ENCODE assay signal across 8 mouse cellular contexts in genomic region chr13:45455108-45455861, GRCm38 (mm10). TPM values are rescaled to one million over a fixed set of nuclear protein-coding genes. Genes with fewer than 3 reads are reported as not detected.
DNase-seq lines count a peak whose midpoint lies in the region; ATAC-seq and TF ChIP-seq lines count a peak whose summit lies in the region.

No protein-coding gene starts in this region.

- H3K9ac ChIP-seq in forebrain, embryonic 16.5 days (replicated peaks; ENCODE audit: low read depth, low read length) = no peak overlapping the region
- H3K9ac ChIP-seq in stomach, embryonic 15.5 days = no peak overlapping the region

- H3K4me1 ChIP-seq in forebrain, embryonic 10.5 days = peaks cover 42% of the 10 kb centered on the region
- peaks cover 9% of the 10 kb centered on the region for H3K4me1 ChIP-seq in forebrain, embryonic 16.5 days (replicated peaks; ENCODE audit: control insufficient read depth, insufficient read depth, low read length)
- peaks cover 15% of the 10 kb centered on the region for H3K4me1 ChIP-seq in kidney, adult 2 months (ENCODE audit: control insufficient read depth, insufficient read depth, low read length)
- H3K4me1 ChIP-seq in stomach, embryonic 15.5 days = peaks cover 15% of the 10 kb centered on the region

- no peak for TF ChIP-seq CTCF in kidney, adult 2 months (conservative IDR thresholded peaks at IDR 0.05; ENCODE audit: insufficient read depth, insufficient read length, low read depth, low read length)

- whole genome bisulfite sequencing in forebrain, embryonic 10.5 days = 19% methylated on average over 15 of the region's 15 CpGs
- WGBS in forebrain, embryonic 16.5 days = 26% methylated on average over 15 of the region's 15 CpGs
- 12% methylated on average over 15 of the region's 15 CpGs for WGBS in kidney, adult 2 months
- 7% methylated on average over 15 of the region's 15 CpGs for WGBS in stomach, embryonic 15.5 days

- H3K27me3 ChIP-seq in forebrain, embryonic 10.5 days (ENCODE audit: poor library complexity, severe bottlenecking) = no peaks in the 10 kb centered on the region
- no peaks in the 10 kb centered on the region for H3K27me3 ChIP-seq in forebrain, embryonic 16.5 days (replicated peaks; ENCODE audit: control insufficient read depth, insufficient read depth, low read length)
- H3K27me3 ChIP-seq in kidney, adult 2 months (replicated peaks; ENCODE audit: control insufficient read depth, insufficient read depth, low read length) = no peaks in the 10 kb centered on the region
- no peaks in the 10 kb centered on the region for H3K27me3 ChIP-seq in stomach, embryonic 15.5 days (replicated peaks)

- H3K9me3 ChIP-seq in forebrain, embryonic 10.5 days = no peaks in the 10 kb centered on the region
- no peaks in the 10 kb centered on the region for H3K9me3 ChIP-seq in forebrain, embryonic 16.5 days (ENCODE audit: control insufficient read depth, low read length)
- no peaks in the 10 kb centered on the region for H3K9me3 ChIP-seq in stomach, embryonic 15.5 days

- DNase-seq in forebrain, embryonic 10.5 days (ENCODE audit: extremely low spot score, low spot score) = no peak
- DNase-seq in heart, adult 8-10 months (ENCODE audit: low spot score) = peak; percentile 57
- DNase-seq in kidney, adult 2 months = peak; percentile 92
- peak; percentile 63 for DNase-seq in lung, postnatal 10 days
- no peak for DNase-seq in layer of hippocampus, adult 11-12 months (ENCODE audit: low spot score)

- no peak for ATAC-seq in forebrain, embryonic 16.5 days
- ATAC-seq in activated CD4-positive, CD25-positive, alpha-beta regulatory T cell, adult 4 months = peak; percentile 88
- peak; percentile 75 for ATAC-seq in stomach, embryonic 15.5 days (ENCODE audit: insufficient read depth, low FRiP score, low read depth)

- peak overlapping the region; percentile 11; the same call in 1 of the 2 replicates for H3K4me3 ChIP-seq in forebrain, embryonic 10.5 days
- no peak overlapping the region for H3K4me3 ChIP-seq in forebrain, embryonic 16.5 days (replicated peaks; ENCODE audit: low read length)
- no peak overlapping the region for H3K4me3 ChIP-seq in kidney, adult 2 months (ENCODE audit: insufficient read depth, low read depth, low read length)
- no peak overlapping the region for H3K4me3 ChIP-seq in stomach, embryonic 15.5 days (replicated peaks)

- no peak overlapping the region for H3K4me2 ChIP-seq in forebrain, embryonic 16.5 days (ENCODE audit: low read length)
- H3K4me2 ChIP-seq in stomach, embryonic 15.5 days = peak overlapping the region; percentile 36

- H3K27ac ChIP-seq in forebrain, embryonic 10.5 days = peak overlapping the region; percentile 44
- no peak overlapping the region for H3K27ac ChIP-seq in forebrain, embryonic 16.5 days (ENCODE audit: low read length)
- peak overlapping the region; percentile 48 for H3K27ac ChIP-seq in kidney, adult 2 months (ENCODE audit: insufficient read depth, low read depth, low read length)
- peak overlapping the region; percentile 83 for H3K27ac ChIP-seq in stomach, embryonic 15.5 days

- no peak for TF ChIP-seq POLR2A in kidney, adult 2 months (IDR thresholded peaks at IDR 0.05; ENCODE audit: low read depth, low read length)

- H3K36me3 ChIP-seq in forebrain, embryonic 10.5 days (replicated peaks) = no peaks in the 10 kb centered on the region
- H3K36me3 ChIP-seq in forebrain, embryonic 16.5 days (ENCODE audit: control insufficient read depth, insufficient read depth) = no peaks in the 10 kb centered on the region
- H3K36me3 ChIP-seq in kidney, adult 2 months (ENCODE audit: control insufficient read depth, insufficient read depth, low read length) = no peaks in the 10 kb centered on the region
- H3K36me3 ChIP-seq in stomach, embryonic 15.5 days = no peaks in the 10 kb centered on the region

RNA-seq across cellular contexts. Expression of gene Gmpr, which starts 52.0 kb away (rescaled TPM):
- 27.3 and 31.5 TPM in 2 replicates for polyA plus RNA-seq in forebrain, embryonic 10.5 days (2016; fragmentation: Nextera tagmentation; extraction: Ambion mirVana)
- polyA plus RNA-seq in forebrain, embryonic 16.5 days (2015; fragmentation: Nextera tagmentation; extraction: Ambion mirVana) = 20.3 and 25.9 TPM in 2 replicates
- polyA plus RNA-seq in activated CD4-positive, CD25-positive, alpha-beta regulatory T cell, adult 4 months (2017; shearing (Covaris generic)) = not detected
- total RNA-seq in heart, adult 8-10 months (2022) = 100 to 1,000 TPM; 152 to 199 (median 170) TPM
- 128 and 131 TPM in 2 replicates for polyA plus RNA-seq in kidney, adult 2 months (2012; rRNA removed)
- 35.2 and 50.5 TPM in 2 replicates for polyA plus RNA-seq in stomach, embryonic 15.5 days (2015; fragmentation: Nextera tagmentation; extraction: Ambion mirVana)

Comparison
In these comparisons a context has a peak if more than half of its experiments do, and no peak if none do; other contexts are left out.
1. DNase-seq: peak in heart, adult 8-10 months (single experiment), kidney, adult 2 months (single experiment) and lung, postnatal 10 days (single experiment); none in forebrain, embryonic 10.5 days (single experiment) and layer of hippocampus, adult 11-12 months (single experiment).
2. RNA of gene Gmpr, which starts 52.0 kb away (polyA plus RNA-seq): 128 to 131 TPM in kidney, adult 2 months, 35.2 to 50.5 TPM in stomach, embryonic 15.5 days, 27.3 to 31.5 TPM in forebrain, embryonic 10.5 days and 20.3 to 25.9 TPM in forebrain, embryonic 16.5 days; not detected in activated CD4-positive, CD25-positive, alpha-beta regulatory T cell, adult 4 months; every median in the first group is over 10 times any median in the second.